Mouse (Mus musculus) forebrain, postnatal 0 days (tissue): ENCODE measurements around the gene Fbxo9. TPM values are rescaled to one million over a fixed set of nuclear protein-coding genes. Genes with fewer than 3 reads are reported as not detected.

ENCODE experiments used
- ATAC-seq: fragments of 200-750 bp; cut with Nextera tagmentation; 2 replicates; pipeline ENCODE4 v1.8.0; 2017; ENCODE audit warnings: mild to moderate bottlenecking, moderate library complexity
- DNase-seq: peaks from one replicate; pipeline ENCODE4 v3.0.0-alpha.2; 2015
- H3K27ac ChIP-seq: fragments of 300-500 bp; sonication (generic); 2 replicates; pipeline ENCODE4 v1.5.1; 2014; ENCODE audit warnings: low read depth, mild to moderate bottlenecking, antibody characterized with exemption, low read length, moderate library complexity, mixed read lengths
- H3K27me3 ChIP-seq: fragments of 300-500 bp; sonication (generic); 2 replicates; pipeline ENCODE4 v1.6.1; 2014; ENCODE audit warnings: mild to moderate bottlenecking, low read length, mixed read lengths; ENCODE audit not compliant: insufficient read depth
- H3K36me3 ChIP-seq: fragments of 300-500 bp; sonication (generic); 2 replicates; pipeline ENCODE4 v1.6.1; 2014; ENCODE audit warnings: mild to moderate bottlenecking, moderate library complexity; ENCODE audit not compliant: insufficient read depth
- H3K4me1 ChIP-seq: fragments of 300-500 bp; sonication (generic); 2 replicates; pipeline ENCODE4 v1.6.1; 2014; ENCODE audit warnings: antibody characterized with exemption; ENCODE audit not compliant: insufficient read depth
- H3K4me2 ChIP-seq: fragments of 300-500 bp; sonication (generic); 2 replicates; pipeline ENCODE4 v1.6.1; 2014; ENCODE audit warnings: low read depth, mild to moderate bottlenecking, moderate library complexity
- H3K4me3 ChIP-seq: fragments of 300-500 bp; sonication (generic); 2 replicates; pipeline ENCODE4 v1.5.1; 2014; ENCODE audit warnings: low read depth, low read length, mixed read lengths
- H3K9ac ChIP-seq: fragments of 300-500 bp; sonication (generic); 2 replicates; pipeline ENCODE4 v1.6.1; 2014; ENCODE audit warnings: mild to moderate bottlenecking
- H3K9me3 ChIP-seq: fragments of 300-500 bp; sonication (generic); 2 replicates; pipeline ENCODE4 v1.6.1; 2016; ENCODE audit warnings: low read length
- CTCF ChIP-seq: sonication (generic); IDR thresholded peaks from 2 replicates; pipeline ENCODE4 v1.5.1; 2016; ENCODE audit warnings: antibody characterized with exemption, control low read depth, low read depth
- WGBS: fragments of 180-500 bp; shearing (Covaris S2); extraction: QIAGEN DNeasy Blood & Tissue Kit; methylation state at CpG from one replicate; pipeline ENCODE4 v1.1.7; 2014; 5-methylcytosine and 5-hydroxymethylcytosine counted together
- polyA plus RNA-seq: library from polyadenylated mRNA; unstranded; fragments of >200 nt; fragmentation: Nextera tagmentation; extraction: Ambion mirVana; gene quantifications from 2 replicates; pipeline ENCODE4 v1.2.1, GENCODE M21; 2015
- total RNA-seq: library from RNA; depleted of rRNA; stranded (reverse); fragments of >200 nt; gene quantifications from 2 replicates; pipeline ENCODE4 v1.2.3, GENCODE M21; 2014; rRNA removed

The Fbxo9 gene
- total and polyA plus RNA-seq, 2 experiments from 2014 or later = 72.6 to 90.3 TPM

- no peak for ATAC-seq
- Histone ChIP-seq H3K4me2 (no peak overlapping the region), H3K9me3 (no peaks in the 10 kb centered on the region), H3K36me3 (no peaks in the 10 kb centered on the region), H3K27ac (no peak overlapping the region), H3K4me3 (no peak overlapping the region), H3K4me1 (no peaks in the 10 kb centered on the region), H3K9ac (no peak overlapping the region), H3K27me3 (no peaks in the 10 kb centered on the region)
- 91% methylated on average over 4 of the region's 4 CpGs for WGBS
- DNase-seq = no peak
- TF ChIP-seq CTCF = no peak
These were observed 75.9 kb downstream of the Fbxo9 start for GRCm38 (mm10) chr9:78032930-78033329.

Other genes with a start within 250 kb of the Fbxo9 start
- gene Elovl5, start 191.7 kb downstream of the Fbxo9 start, total RNA-seq = 70.3 and 83.4 TPM in 2 replicates
- gene Elovl5, start 191.7 kb downstream of the Fbxo9 start, polyA plus RNA-seq = 43.2 and 61.1 TPM in 2 replicates
- gene Gcm1, start 57.1 kb downstream of the Fbxo9 start, total RNA-seq = not detected in 2 replicates
- gene Gcm1, start 57.1 kb downstream of the Fbxo9 start, polyA plus RNA-seq = not detected in 2 replicates
- 39.2 and 39.7 TPM in 2 replicates for gene Ick, start 127 bp upstream of the Fbxo9 start, total RNA-seq
- 33.9 and 36.3 TPM in 2 replicates for gene Ick, start 127 bp upstream of the Fbxo9 start, polyA plus RNA-seq
- 12.6 and 14.8 TPM in 2 replicates for gene Gsta4, start 73.7 kb upstream of the Fbxo9 start, total RNA-seq
- gene Gsta4, start 73.7 kb upstream of the Fbxo9 start, polyA plus RNA-seq = 28.8 and 31.0 TPM in 2 replicates
- not detected in 2 replicates for gene Gsta1, start 121.6 kb upstream of the Fbxo9 start, total RNA-seq
- not detected in 2 replicates for gene Gsta1, start 121.6 kb upstream of the Fbxo9 start, polyA plus RNA-seq
- not detected in 2 replicates for gene Gm3776, start 148.1 kb upstream of the Fbxo9 start, total RNA-seq
- 0.23 TPM in 1 of 2 replicates, not detected in the other for gene Gm3776, start 148.1 kb upstream of the Fbxo9 start, polyA plus RNA-seq
- gene Gm10639, start 180.9 kb upstream of the Fbxo9 start, total RNA-seq = not detected in 2 replicates
- not detected in 2 replicates for gene Gm10639, start 180.9 kb upstream of the Fbxo9 start, polyA plus RNA-seq
- gene Omt2a, start 205.7 kb upstream of the Fbxo9 start, total RNA-seq = not detected in 2 replicates
- not detected in 2 replicates for gene Omt2a, start 205.7 kb upstream of the Fbxo9 start, polyA plus RNA-seq
- not detected in 2 replicates for gene Omt2b, start 218.5 kb upstream of the Fbxo9 start, total RNA-seq
- gene Omt2b, start 218.5 kb upstream of the Fbxo9 start, polyA plus RNA-seq = not detected in 2 replicates
- not detected in 2 replicates for gene Gsta2, start 246.7 kb upstream of the Fbxo9 start, total RNA-seq
- not detected in 2 replicates for gene Gsta2, start 246.7 kb upstream of the Fbxo9 start, polyA plus RNA-seq